Mouse (Mus musculus) heart, embryonic 11.5 days (tissue): Measurements from ENCODE around the gene Gng3. TPM values are rescaled to one million over a fixed set of nuclear protein-coding genes. Genes with fewer than 3 reads are reported as not detected.

ENCODE experiments used
- microRNA-seq: library from miRNA; unstranded; fragments of <30 nt; microRNA quantifications from one replicate; pipeline ENCODE4, GENCODE M21; 2016; ENCODE audit warnings: borderline number of aligned reads
- polyA plus RNA-seq: library from polyadenylated mRNA; unstranded; fragments of >200 nt; fragmentation: Nextera tagmentation; extraction: Ambion mirVana; gene quantifications from 2 replicates; pipeline ENCODE4 v1.2.1, GENCODE M21; 2014

Gene Gng3
- polyA plus RNA-seq, 1 experiment from 2014 or later: 3.5 TPM

Small RNAs within 50 kb of the gene (microRNA-seq; reads per million reads assigned to microRNA genes)
- 0.27 reads per million for gene Mir5136

Other genes with a start within 250 kb of the Gng3 start
- 0.07 TPM in 1 of 2 replicates, not detected in the other for gene Slc22a8, start 247.9 kb downstream of the Gng3 start, polyA plus RNA-seq
- gene Slc22a6, start 221.2 kb downstream of the Gng3 start, polyA plus RNA-seq: not detected in 2 replicates
- 0.06 TPM in 1 of 2 replicates, not detected in the other for gene Chrm1, start 175.4 kb downstream of the Gng3 start, polyA plus RNA-seq
- gene Slc3a2, start 115.8 kb downstream of the Gng3 start, polyA plus RNA-seq: 82.6 and 87.8 TPM in 2 replicates
- 56.4 and 58.8 TPM in 2 replicates for gene Wdr74, start 103.4 kb downstream of the Gng3 start, polyA plus RNA-seq
- gene 1700092M07Rik, start 98.5 kb downstream of the Gng3 start, polyA plus RNA-seq: 0.99 and 2.2 TPM in 2 replicates
- gene Stx5a, start 97.8 kb downstream of the Gng3 start, polyA plus RNA-seq: 82.2 and 85.1 TPM in 2 replicates
- gene Nxf1, start 82.1 kb downstream of the Gng3 start, polyA plus RNA-seq: 126 and 138 TPM in 2 replicates
- gene Tmem223, start 68.2 kb downstream of the Gng3 start, polyA plus RNA-seq: 146 and 150 TPM in 2 replicates
- gene Tmem179b, start 64.7 kb downstream of the Gng3 start, polyA plus RNA-seq: 63.9 and 69.9 TPM in 2 replicates
- gene Taf6l, start 52.8 kb downstream of the Gng3 start, polyA plus RNA-seq: 12.8 and 14.3 TPM in 2 replicates
- gene Polr2g, start 40.6 kb downstream of the Gng3 start, polyA plus RNA-seq: 138 and 155 TPM in 2 replicates
- 3.9 and 5.2 TPM in 2 replicates for gene Zbtb3, start 36.6 kb downstream of the Gng3 start, polyA plus RNA-seq
- 32.3 and 34.0 TPM in 2 replicates for gene Ttc9c, start 19.9 kb downstream of the Gng3 start, polyA plus RNA-seq
- 4.6 and 6.1 TPM in 2 replicates for gene Hnrnpul2, start 19.2 kb downstream of the Gng3 start, polyA plus RNA-seq
- not detected in 2 replicates for gene AC129217.1, start 9.4 kb downstream of the Gng3 start, polyA plus RNA-seq
- 37.9 and 41.7 TPM in 2 replicates for gene Bscl2, start 1.7 kb downstream of the Gng3 start, polyA plus RNA-seq
- 0.33 and 0.44 TPM in 2 replicates for gene Lrrn4cl, start 11.6 kb upstream of the Gng3 start, polyA plus RNA-seq
- 141 and 143 TPM in 2 replicates for gene Ubxn1, start 32.3 kb upstream of the Gng3 start, polyA plus RNA-seq
- gene Uqcc3, start 41.7 kb upstream of the Gng3 start, polyA plus RNA-seq: 53.5 and 59.0 TPM in 2 replicates
- 60.1 and 72.4 TPM in 2 replicates for gene Lbhd1, start 44.5 kb upstream of the Gng3 start, polyA plus RNA-seq
- gene Gm49403, start 44.7 kb upstream of the Gng3 start, polyA plus RNA-seq: not detected in 2 replicates
- 77.5 and 86.8 TPM in 2 replicates for gene 1810009A15Rik, start 49.7 kb upstream of the Gng3 start, polyA plus RNA-seq
- not detected in 2 replicates for gene Gm49416, start 49.7 kb upstream of the Gng3 start, polyA plus RNA-seq
- 19.2 and 24.6 TPM in 2 replicates for gene Ints5, start 53.8 kb upstream of the Gng3 start, polyA plus RNA-seq
- 66.6 and 81.4 TPM in 2 replicates for gene Ganab, start 58.9 kb upstream of the Gng3 start, polyA plus RNA-seq
- 33.2 and 35.9 TPM in 2 replicates for gene B3gat3, start 81.2 kb upstream of the Gng3 start, polyA plus RNA-seq
- gene Rom1, start 90.2 kb upstream of the Gng3 start, polyA plus RNA-seq: 1.2 and 1.7 TPM in 2 replicates
- 8.1 and 8.5 TPM in 2 replicates for gene Eml3, start 90.4 kb upstream of the Gng3 start, polyA plus RNA-seq
- 30.0 and 39.9 TPM in 2 replicates for gene Mta2, start 102.7 kb upstream of the Gng3 start, polyA plus RNA-seq
- 17.1 and 19.8 TPM in 2 replicates for gene Tut1, start 114.7 kb upstream of the Gng3 start, polyA plus RNA-seq
- gene Eef1g, start 127.8 kb upstream of the Gng3 start, polyA plus RNA-seq: 344 TPM in 2 replicates
- 15.1 and 17.4 TPM in 2 replicates for gene Ahnak, start 150.1 kb upstream of the Gng3 start, polyA plus RNA-seq
- not detected in 2 replicates for gene Scgb1a1, start 248.8 kb upstream of the Gng3 start, polyA plus RNA-seq